Mouse (Mus musculus) lung, postnatal 4 days (tissue): ENCODE data around the gene Hist1h1d.
"Not testable (repeated sequence)": the region's sequence is repeated elsewhere in the genome, so short reads cannot be mapped to it uniquely, and the experiment has no call there.

Source experiments
- DNase-seq, 2 experiments: peaks; one replicate each; pipeline ENCODE4 v3.0.0; 2021

The Hist1h1d gene

GRCm38 (mm10) chr13:23530181-23530900 lies 22.7 kb upstream of the Hist1h1d start:
- DNase-seq = peak; percentile 47 to 77

- DNase-seq = peak; percentile 97 to 98
These were observed 21.9 kb upstream of the Hist1h1d start, which contains the start of gene Hist1h4h for GRCm38 (mm10) chr13:23530901-23531875. Hist1h4h (plus strand) TSS chr13:23531050.

GRCm38 (mm10) chr13:23532262-23533075 lies 20.6 kb upstream of the Hist1h1d start:
- no peak for DNase-seq

GRCm38 (mm10) chr13:23533560-23534367 lies 19.3 kb upstream of the Hist1h1d start, which contains the start of gene Hist1h2af:
Hist1h2af (plus strand) TSS chr13:23533906.
- peak; percentile 69 to 79 for DNase-seq

- DNase-seq = peak in 1 of 2 experiments; percentile 19
These were observed 18.5 kb upstream of the Hist1h1d start for GRCm38 (mm10) chr13:23534368-23535131.

GRCm38 (mm10) chr13:23535137-23536075 lies 17.7 kb upstream of the Hist1h1d start, which contains the start of gene Hist1h3g:
Hist1h3g (plus strand) TSS chr13:23535422.
- DNase-seq = peak; percentile 87 to 92

- DNase-seq = no peak
These were observed 16.8 kb upstream of the Hist1h1d start for GRCm38 (mm10) chr13:23536076-23536822.

- no peak for DNase-seq
These were observed 15.9 kb upstream of the Hist1h1d start for GRCm38 (mm10) chr13:23537006-23537710.

GRCm38 (mm10) chr13:23538249-23538648 lies 14.8 kb upstream of the Hist1h1d start:
- DNase-seq = no peak

- not testable (repeated sequence) for DNase-seq
These were observed 13.2 kb upstream of the Hist1h1d start for GRCm38 (mm10) chr13:23539821-23540220.

- DNase-seq = no peak
These were observed 11.6 kb upstream of the Hist1h1d start for GRCm38 (mm10) chr13:23541497-23541896.

- not testable (repeated sequence) for DNase-seq
These were observed 10.7 kb upstream of the Hist1h1d start for GRCm38 (mm10) chr13:23542225-23542980.

- DNase-seq = peak; percentile 66 to 72
These were observed 10.0 kb upstream of the Hist1h1d start, which contains the start of gene Hist1h2bh for GRCm38 (mm10) chr13:23542999-23543607. Hist1h2bh (minus strand) TSS chr13:23543392.

GRCm38 (mm10) chr13:23543965-23544786 lies 8.9 kb upstream of the Hist1h1d start, which contains the start of gene Hist1h3f:
Hist1h3f (plus strand) TSS chr13:23544052.
- DNase-seq = peak; percentile 78 to 80

GRCm38 (mm10) chr13:23544787-23545120 lies 8.3 kb upstream of the Hist1h1d start:
- peak in 1 of 2 experiments; percentile 26 for DNase-seq

- no peak for DNase-seq
These were observed 6.4 kb upstream of the Hist1h1d start for GRCm38 (mm10) chr13:23546694-23547093.
